Mouse (Mus musculus) midbrain, embryonic 12.5 days (tissue): ENCODE measurements around the gene Rack1. TPM values are rescaled to one million over a fixed set of nuclear protein-coding genes. Genes with fewer than 3 reads are reported as not detected.
"Not testable (repeated sequence)": the region's sequence is repeated elsewhere in the genome, so short reads cannot be mapped to it uniquely, and the experiment has no call there.

ENCODE experiments used
- ATAC-seq: fragments of 200-750 bp; cut with Nextera tagmentation; 2 replicates; pipeline ENCODE4 v1.8.0; 2017; ENCODE audit warnings: low read depth, moderate TSS enrichment, moderate library complexity; ENCODE audit not compliant: low FRiP score
- H3K27ac ChIP-seq: fragments of 300-500 bp; sonication (generic); replicated peaks from 2 replicates; pipeline ENCODE4 v1.5.1; 2016; ENCODE audit warnings: mild to moderate bottlenecking
- H3K27me3 ChIP-seq: fragments of 300-500 bp; sonication (generic); 2 replicates; pipeline ENCODE4 v1.6.1; 2016; ENCODE audit warnings: mild to moderate bottlenecking
- H3K36me3 ChIP-seq: fragments of 300-500 bp; sonication (generic); 2 replicates; pipeline ENCODE4 v1.6.1; 2016
- H3K4me1 ChIP-seq: fragments of 300-500 bp; sonication (generic); 2 replicates; pipeline ENCODE4 v1.6.1; 2016
- H3K4me2 ChIP-seq: fragments of 300-500 bp; sonication (generic); replicated peaks from 2 replicates; pipeline ENCODE4 v1.6.1; 2016; ENCODE audit warnings: mild to moderate bottlenecking, moderate library complexity
- H3K4me3 ChIP-seq: fragments of 300-500 bp; sonication (generic); 2 replicates; pipeline ENCODE4 v1.5.1; 2016; ENCODE audit warnings: mild to moderate bottlenecking
- H3K9ac ChIP-seq: fragments of 300-500 bp; sonication (generic); replicated peaks from 2 replicates; pipeline ENCODE4 v1.6.1; 2016; ENCODE audit warnings: mild to moderate bottlenecking, moderate library complexity
- H3K9me3 ChIP-seq: fragments of 300-500 bp; sonication (generic); 2 replicates; pipeline ENCODE4 v1.6.1; 2016; ENCODE audit warnings: mild to moderate bottlenecking
- WGBS: fragments of 180-500 bp; shearing (Covaris S2); methylation state at CpG from one replicate; pipeline ENCODE4 v1.1.7; 2016; 5-methylcytosine and 5-hydroxymethylcytosine counted together
- polyA plus RNA-seq: library from polyadenylated mRNA; unstranded; fragments of >200 nt; fragmentation: Nextera tagmentation; extraction: Ambion mirVana; gene quantifications from 2 replicates; pipeline ENCODE4 v1.2.1, GENCODE M21; 2016

The Rack1 gene
- polyA plus RNA-seq, 1 experiment from 2014 or later: 503 TPM

- Histone ChIP-seq H3K27ac (no peak overlapping the region), H3K9me3 (no peaks in the 10 kb centered on the region), H3K4me2 (no peak overlapping the region), H3K9ac (no peak overlapping the region), H3K4me3 (no peak overlapping the region), H3K4me1 (peaks cover 2% of the 10 kb centered on the region; the same call in 1 of the 2 replicates), H3K27me3 (no peaks in the 10 kb centered on the region), H3K36me3 (no peaks in the 10 kb centered on the region)
- no peak for ATAC-seq
- 36% methylated on average over 7 of the region's 7 CpGs for WGBS
These were observed 20.7 kb upstream of the Rack1 start for GRCm38 (mm10) chr11:48779450-48779849.

- H3K27me3 ChIP-seq: no peaks in the 10 kb centered on the region
- WGBS: 88% methylated on average over 4 of the region's 4 CpGs
These were observed 17.9 kb upstream of the Rack1 start for GRCm38 (mm10) chr11:48782243-48782642.

GRCm38 (mm10) chr11:48787455-48788211 is 12.5 kb upstream of the Rack1 start:
- ATAC-seq: peak; percentile 77
- 54% methylated on average over 10 of the region's 10 CpGs for WGBS
- H3K4me2 ChIP-seq: peak overlapping the region; percentile 55
- H3K4me1 ChIP-seq: no peaks in the 10 kb centered on the region
- no peaks in the 10 kb centered on the region for H3K27me3 ChIP-seq
- H3K9me3 ChIP-seq: no peaks in the 10 kb centered on the region
- H3K4me3 ChIP-seq: peak overlapping the region; percentile 43
- no peak overlapping the region; the same call in 1 of the 2 replicates for H3K9ac ChIP-seq
- no peak overlapping the region for H3K27ac ChIP-seq
- no peaks in the 10 kb centered on the region for H3K36me3 ChIP-seq

More at GRCm38 (mm10) chr11:48782243-48782642, 17.9 kb upstream of the Rack1 start:
- Histone ChIP-seq H3K9ac (no peak overlapping the region), H3K9me3 (no peaks in the 10 kb centered on the region), H3K4me3 (no peak overlapping the region), H3K36me3 (no peaks in the 10 kb centered on the region), H3K4me2 (no peak overlapping the region), H3K27ac (no peak overlapping the region), H3K4me1 (no peaks in the 10 kb centered on the region)
- no peak for ATAC-seq

DNA sequence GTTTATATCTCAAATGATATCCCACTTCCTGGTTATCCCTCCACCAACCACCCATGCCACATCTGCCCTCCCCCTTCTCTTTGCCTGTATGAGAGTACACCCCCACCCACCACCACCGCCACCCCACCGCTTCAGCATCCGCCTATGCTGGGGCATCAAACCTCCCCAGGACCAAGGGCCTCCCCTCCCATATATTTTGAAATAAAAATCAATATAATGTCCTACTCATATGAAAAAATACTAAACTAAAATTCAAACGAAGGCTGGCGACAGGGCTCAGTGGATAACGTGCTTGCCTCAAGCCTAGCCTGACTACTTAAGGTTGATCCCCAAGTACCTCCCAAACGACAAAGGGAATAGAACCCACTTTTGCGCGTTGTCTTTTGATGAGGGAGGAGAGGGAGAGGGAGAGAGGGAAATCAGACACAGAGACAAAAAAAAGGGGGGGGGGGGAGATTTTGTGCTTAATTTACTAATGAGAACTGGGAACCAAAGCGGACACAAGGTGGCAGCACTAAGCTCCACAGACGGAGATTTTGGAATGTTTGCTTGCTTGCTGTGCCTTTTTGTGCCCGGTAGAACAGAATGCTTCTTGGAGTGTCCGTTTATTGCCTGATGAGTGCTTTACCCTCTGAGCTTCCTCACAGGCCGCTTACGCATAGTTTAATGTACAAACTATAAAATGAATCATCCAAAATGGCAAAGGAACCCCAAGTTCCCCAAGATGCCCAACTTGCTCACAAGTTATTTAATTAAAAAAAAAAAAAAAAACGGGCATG is 11.6 kb upstream of the Rack1 start:
- Histone ChIP-seq H3K27me3 (no peaks in the 10 kb centered on the region), H3K4me2 (peak overlapping the region; percentile 55), H3K4me3 (peak overlapping the region; percentile 43), H3K9me3 (no peaks in the 10 kb centered on the region), H3K36me3 (no peaks in the 10 kb centered on the region), H3K27ac (no peak overlapping the region), H3K9ac (peak overlapping the region; percentile 54; the same call in 1 of the 2 replicates), H3K4me1 (no peaks in the 10 kb centered on the region)
- WGBS: 10% methylated on average over 16 of the region's 16 CpGs
- ATAC-seq: peak; percentile 82

- Histone ChIP-seq H3K27ac (no peak overlapping the region), H3K27me3 (no peaks in the 10 kb centered on the region), H3K4me3 (no peak overlapping the region), H3K9me3 (no peaks in the 10 kb centered on the region), H3K36me3 (no peaks in the 10 kb centered on the region), H3K4me2 (no peak overlapping the region), H3K9ac (no peak overlapping the region), H3K4me1 (no peaks in the 10 kb centered on the region)
- WGBS: 86% methylated on average over 5 of the region's 5 CpGs
- no peak for ATAC-seq
These were observed 10.9 kb upstream of the Rack1 start for GRCm38 (mm10) chr11:48789215-48789614.

GRCm38 (mm10) chr11:48789973-48790823 is 9.9 kb upstream of the Rack1 start:
- WGBS: 19% methylated on average over 20 of the region's 20 CpGs
- ATAC-seq: 0 out of 2 replicates have a peak, but pooled peaks have one; percentile 41
- Histone ChIP-seq H3K9ac (peak overlapping the region; percentile 31; the same call in 1 of the 2 replicates), H3K27me3 (no peaks in the 10 kb centered on the region), H3K36me3 (no peaks in the 10 kb centered on the region), H3K4me2 (peak overlapping the region; percentile 47), H3K4me1 (no peaks in the 10 kb centered on the region), H3K9me3 (no peaks in the 10 kb centered on the region), H3K27ac (no peak overlapping the region), H3K4me3 (peak overlapping the region; percentile 25; the same call in 1 of the 2 replicates)

DNA sequence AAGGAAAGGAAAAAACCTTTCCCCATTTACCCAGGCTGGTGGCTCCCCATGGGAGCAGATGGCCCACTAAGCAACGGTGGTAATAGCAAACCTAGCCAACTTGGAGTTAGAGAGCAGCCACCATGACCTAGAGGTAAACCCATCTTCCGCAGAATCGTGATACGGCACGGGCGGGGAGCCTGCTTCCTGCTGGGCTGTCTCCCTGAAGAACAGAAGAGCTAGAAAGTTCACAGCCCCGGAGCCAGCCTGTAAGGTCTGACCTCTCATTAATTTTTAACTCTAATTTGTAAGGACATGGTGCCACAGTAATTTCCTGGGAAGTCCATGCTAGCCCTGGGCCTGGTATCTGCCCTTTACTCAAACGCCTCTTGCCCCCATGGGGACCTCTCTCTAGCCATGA is 9.2 kb upstream of the Rack1 start:
- Histone ChIP-seq H3K9ac (no peak overlapping the region), H3K9me3 (no peaks in the 10 kb centered on the region), H3K4me2 (no peak overlapping the region), H3K27ac (no peak overlapping the region), H3K4me1 (no peaks in the 10 kb centered on the region), H3K4me3 (no peak overlapping the region), H3K27me3 (no peaks in the 10 kb centered on the region), H3K36me3 (no peaks in the 10 kb centered on the region)
- ATAC-seq: no peak
- 57% methylated on average over 8 of the region's 8 CpGs for WGBS

DNA sequence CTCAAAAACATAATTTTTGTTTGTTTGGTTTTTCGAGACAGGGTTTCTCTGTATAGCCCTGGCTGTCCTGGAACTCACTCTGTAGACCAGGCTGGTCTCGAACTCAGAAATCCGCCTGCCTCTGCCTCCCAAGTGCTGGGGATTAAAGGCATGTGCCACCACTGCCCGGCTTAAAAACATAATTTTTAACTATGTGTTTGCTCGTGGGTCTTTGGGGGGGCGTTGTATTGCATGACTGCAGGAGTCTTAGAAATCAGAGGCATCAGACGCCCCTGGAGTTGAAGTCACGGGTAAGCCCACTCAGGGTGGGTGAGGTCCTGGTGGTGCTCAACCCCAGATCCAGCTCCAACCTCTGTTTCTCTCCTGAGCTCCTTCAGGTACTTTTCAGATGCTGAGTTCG is 8.2 kb upstream of the Rack1 start:
- not testable (repeated sequence) for H3K4me2 ChIP-seq, H3K27ac ChIP-seq, H3K4me1 ChIP-seq, H3K36me3 ChIP-seq, H3K9me3 ChIP-seq, H3K9ac ChIP-seq, H3K4me3 ChIP-seq, ATAC-seq, H3K27me3 ChIP-seq
- 84% methylated on average over 9 of the region's 9 CpGs for WGBS

- 99% methylated on average over 3 of the region's 3 CpGs for WGBS
These were observed 6.9 kb upstream of the Rack1 start for GRCm38 (mm10) chr11:48793184-48793583.

DNA sequence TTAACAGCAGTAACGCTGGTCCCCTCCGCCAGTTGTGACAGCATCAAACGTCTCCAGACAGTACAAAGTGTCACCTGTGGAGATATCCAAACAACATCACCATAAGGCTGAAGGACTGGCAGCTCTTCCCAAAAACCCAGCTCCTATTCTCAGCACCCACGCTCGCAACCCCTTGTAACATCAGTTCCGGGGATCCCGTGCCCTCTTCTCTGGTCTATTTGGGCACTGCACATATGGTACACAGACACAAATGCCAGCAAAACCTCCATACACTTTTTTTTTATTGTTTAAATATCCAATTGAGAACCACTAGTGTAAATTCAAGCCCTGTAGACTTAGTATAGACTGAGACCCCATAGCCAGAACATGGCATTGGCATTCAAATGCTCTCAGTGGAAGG is 4.9 kb upstream of the Rack1 start:
- Histone ChIP-seq H3K4me3 (no peak overlapping the region), H3K9me3 (no peaks in the 10 kb centered on the region), H3K4me1 (peaks cover 12% of the 10 kb centered on the region), H3K27me3 (no peaks in the 10 kb centered on the region), H3K4me2 (no peak overlapping the region), H3K27ac (no peak overlapping the region), H3K9ac (no peak overlapping the region), H3K36me3 (no peaks in the 10 kb centered on the region)
- 89% methylated on average over 7 of the region's 7 CpGs for WGBS
- ATAC-seq: no peak

More at GRCm38 (mm10) chr11:48793184-48793583, 6.9 kb upstream of the Rack1 start:
- Histone ChIP-seq H3K4me2 (no peak overlapping the region), H3K9ac (no peak overlapping the region), H3K4me1 (0 out of 2 replicates have a peak, but pooled peaks cover 2% of the 10 kb centered on the region), H3K27ac (no peak overlapping the region), H3K27me3 (no peaks in the 10 kb centered on the region), H3K4me3 (no peak overlapping the region), H3K9me3 (no peaks in the 10 kb centered on the region), H3K36me3 (no peaks in the 10 kb centered on the region)
- ATAC-seq: no peak

- WGBS: 78% methylated on average over 4 of the region's 4 CpGs
These were observed 3.8 kb upstream of the Rack1 start for GRCm38 (mm10) chr11:48796290-48796689.

More at GRCm38 (mm10) chr11:48796290-48796689, 3.8 kb upstream of the Rack1 start:
- no peak overlapping the region for H3K4me2 ChIP-seq
- H3K27ac ChIP-seq: no peak overlapping the region
- H3K36me3 ChIP-seq: no peaks in the 10 kb centered on the region
- H3K27me3 ChIP-seq: no peaks in the 10 kb centered on the region
- no peak for ATAC-seq
- H3K4me1 ChIP-seq: peaks cover 15% of the 10 kb centered on the region
- H3K9me3 ChIP-seq: no peaks in the 10 kb centered on the region
- H3K4me3 ChIP-seq: no peak overlapping the region
- no peak overlapping the region for H3K9ac ChIP-seq
